Mouse (Mus musculus): ENCODE data around the gene Map3k14.

GRCm38 (mm10) chr11:103265856-103266255 is 1.4 kb downstream of the Map3k14 start:
- TF ChIP-seq POLR2A (IDR thresholded peaks at IDR 0.05; ENCODE audit: low read depth, low read length) = no peak
- TF ChIP-seq CTCF (IDR thresholded peaks at IDR 0.05; ENCODE audit: extremely low read depth, insufficient read depth, insufficient read length, insufficient replicate concordance) = no peak

Measured in spleen, adult 2 months (tissue).